Mouse (Mus musculus) stomach, postnatal 0 days (tissue): ENCODE data around the gene Gm20683.
A peak's percentile ranks its signal among the peaks of the same experiment; 100 is the strongest.

Experiments used
- CTCF ChIP-seq: IDR thresholded peaks from 2 replicates; pipeline ENCODE4 v1.5.1; 2016; ENCODE audit warnings: antibody characterized with exemption, low read depth, mild to moderate bottlenecking, moderate library complexity
- EP300 ChIP-seq: optimal IDR thresholded peaks from 2 replicates; pipeline ENCODE3; 2016; ENCODE audit warnings: antibody characterized with exemption

DNA sequence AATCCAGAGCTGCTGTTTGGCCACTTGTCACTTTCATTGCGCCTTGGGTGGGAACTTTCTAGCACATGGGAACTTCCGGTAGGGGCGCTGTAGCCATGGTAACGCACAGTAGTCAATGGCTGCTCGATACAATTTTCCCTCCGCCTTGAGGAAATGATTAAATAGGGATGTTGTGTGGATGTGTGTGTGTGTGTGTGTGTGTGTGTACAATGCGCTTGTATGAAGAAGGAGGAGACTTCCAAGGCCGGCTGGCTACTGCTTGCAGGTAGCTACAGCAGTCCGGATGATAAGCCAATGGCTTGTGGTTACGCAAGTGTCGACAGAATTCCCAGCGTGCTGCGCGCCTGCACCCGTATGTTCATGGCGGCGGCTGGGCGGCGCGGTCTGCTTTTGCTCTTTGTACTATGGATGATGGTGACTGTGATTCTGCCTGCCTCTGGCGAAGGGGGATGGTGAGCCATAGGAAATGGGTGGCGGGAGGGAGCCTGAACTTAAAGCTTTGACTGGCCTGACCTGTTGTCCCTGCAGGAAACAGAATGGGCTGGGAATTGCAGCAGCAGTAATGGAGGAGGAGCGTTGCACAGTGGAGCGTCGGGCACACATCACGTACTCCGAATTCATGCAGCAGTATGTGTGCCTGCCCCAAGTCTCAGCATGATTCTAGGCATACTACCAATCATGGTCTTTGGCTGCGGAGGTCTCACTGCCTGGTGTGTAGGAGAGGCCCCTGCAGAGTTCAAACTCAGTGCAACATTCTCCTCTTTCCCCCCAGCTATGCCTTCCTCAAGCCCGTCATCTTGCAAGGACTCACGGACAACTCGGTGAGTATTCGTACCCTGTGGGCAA lies 12.6 kb downstream of the Gm20683 start, which contains the start of gene Jmjd8:
- TF ChIP-seq CTCF: peak; percentile 62
- no peak for TF ChIP-seq EP300
